Mouse (Mus musculus): ENCODE results near the gene Gfap. TPM values are rescaled to one million over a fixed set of nuclear protein-coding genes. Genes with fewer than 3 reads are reported as not detected.

Gfap gene
- total RNA-seq, 2 experiments from 2014 or later, result 111 to 120 TPM

DNA sequence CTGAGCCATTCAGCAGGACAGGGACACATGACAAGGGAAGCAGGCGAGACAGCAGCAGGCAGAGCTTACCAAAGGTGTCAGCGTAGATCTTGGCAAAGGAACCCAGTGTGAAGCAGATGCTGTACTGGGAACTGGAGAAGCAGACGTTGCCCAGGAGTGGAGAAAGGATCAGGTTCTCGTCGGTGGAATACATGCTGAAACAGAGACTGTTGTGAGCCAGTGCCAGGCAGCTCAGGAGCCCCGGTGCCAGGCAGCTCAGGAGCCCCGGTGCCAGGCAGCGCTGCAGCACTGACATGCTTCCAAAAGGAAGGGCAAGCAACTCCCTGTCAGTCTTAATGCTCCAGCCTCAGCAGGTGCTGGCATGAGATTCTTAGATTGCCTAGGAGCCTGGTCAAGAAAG lies 40.8 kb downstream of the Gfap start:
- no peak overlapping the region for H3K4me3 ChIP-seq
- DNase-seq (ENCODE audit: extremely low spot score in 1 of 2, low spot score in 2 of 2), result no peak
- TF ChIP-seq CTCF (IDR thresholded peaks at IDR 0.05), result no peak
- H3K27ac ChIP-seq, result peak overlapping the region; percentile 34
- intact Hi-C loops (cut with DNase I), result no loop called here

DNA sequence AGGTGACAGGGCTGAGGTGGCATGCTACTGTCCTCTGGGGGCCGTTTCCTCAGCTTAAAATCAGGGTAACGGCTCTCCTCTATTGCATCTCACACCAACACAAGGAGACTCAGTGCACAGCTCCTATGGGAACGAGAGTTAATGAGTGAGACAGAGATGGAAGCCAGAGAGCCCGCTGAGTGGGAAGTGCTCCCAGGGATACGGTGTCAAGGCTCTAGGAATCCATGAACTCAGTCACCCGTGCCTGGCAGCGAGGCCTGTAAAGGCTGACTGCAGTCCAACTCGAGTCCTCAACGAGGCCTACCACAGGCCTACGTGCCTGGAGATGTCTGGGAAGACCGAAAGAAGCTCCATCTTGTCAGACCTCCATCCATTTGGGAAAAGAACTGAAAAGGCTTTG lies 41.8 kb downstream of the Gfap start:
- intact Hi-C loops (cut with DNase I), result no loop called here
- H3K27ac ChIP-seq, result no peak overlapping the region
- no peak for DNase-seq (ENCODE audit: extremely low spot score in 1 of 2, low spot score in 2 of 2)
- H3K4me3 ChIP-seq, result no peak overlapping the region
- no peak for TF ChIP-seq CTCF (IDR thresholded peaks at IDR 0.05)

DNA sequence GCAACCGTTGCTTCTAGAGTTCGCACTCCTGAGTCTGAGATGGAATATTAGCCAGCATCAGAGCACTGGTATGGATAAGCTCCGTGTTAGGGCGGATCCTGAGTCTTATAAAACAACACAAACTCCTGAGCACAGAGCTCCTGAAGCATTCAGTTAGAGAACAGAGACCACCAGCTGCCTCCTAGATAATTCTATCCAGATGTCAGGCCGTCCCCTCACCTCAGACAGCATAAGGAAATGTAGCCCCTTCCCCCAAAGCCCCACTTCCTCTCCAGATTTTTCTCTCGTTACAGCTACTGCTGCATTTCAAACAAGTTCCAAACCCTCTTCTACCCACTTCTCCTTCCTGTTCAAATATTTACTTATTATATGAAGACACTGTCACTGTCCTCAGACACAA lies 44.8 kb downstream of the Gfap start:
- DNase-seq (ENCODE audit: extremely low spot score in 1 of 2, low spot score in 2 of 2), result no peak
- H3K4me3 ChIP-seq, result no peak overlapping the region
- no peak overlapping the region for H3K27ac ChIP-seq
- intact Hi-C loops (cut with DNase I), result no loop called here
- TF ChIP-seq CTCF (IDR thresholded peaks at IDR 0.05), result no peak

DNA sequence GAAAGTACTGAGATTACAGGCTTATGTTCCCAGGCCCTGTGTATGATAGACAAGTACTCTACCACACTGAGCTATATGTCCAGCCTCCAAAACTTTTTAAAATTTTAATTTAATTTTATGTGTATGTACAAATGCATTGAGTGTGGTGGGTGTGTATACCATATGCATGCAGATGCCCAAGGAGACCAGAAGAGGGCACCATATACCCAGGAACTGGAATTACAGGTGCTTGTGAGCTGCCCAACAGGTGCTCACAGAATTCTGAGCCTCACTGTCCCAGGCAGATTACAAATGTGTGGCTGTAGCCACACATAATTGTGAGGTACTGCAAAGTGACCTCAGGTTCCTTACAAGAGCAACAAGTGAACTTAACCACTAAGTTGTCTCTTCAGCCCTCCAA lies 47.0 kb downstream of the Gfap start:
- Histone ChIP-seq H3K4me3 (no peak overlapping the region), H3K27ac (no peak overlapping the region)
- intact Hi-C loops (cut with DNase I), result no loop called here
- DNase-seq (ENCODE audit: extremely low spot score in 1 of 2, low spot score in 2 of 2), result no peak
- peak; percentile 50 for TF ChIP-seq CTCF (IDR thresholded peaks at IDR 0.05)

DNA sequence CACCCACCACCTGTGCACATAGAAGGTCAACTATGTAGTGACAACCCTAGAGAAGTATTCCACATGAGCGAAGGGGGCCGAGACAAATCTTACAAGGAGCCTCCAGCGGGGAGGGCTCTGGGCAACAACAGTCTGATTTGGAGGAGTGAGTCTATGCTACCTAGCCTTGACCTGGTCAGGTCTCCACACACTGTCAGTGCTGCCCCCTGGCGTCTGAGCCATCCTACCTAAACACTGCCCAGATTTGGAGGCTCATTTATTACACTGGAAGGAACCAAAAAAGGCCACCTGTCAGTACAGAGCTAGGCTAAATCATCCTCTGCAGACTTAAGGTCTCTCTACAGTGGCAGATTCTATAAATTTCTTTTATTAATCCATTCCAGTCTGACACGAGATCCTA lies 48.8 kb downstream of the Gfap start:
- no peak overlapping the region for H3K4me3 ChIP-seq
- intact Hi-C loops (cut with DNase I), result loop anchor here (2.0 kb wide), 1 partner anchor 77 kb away; no protein-coding TSS in a partner anchor
- H3K27ac ChIP-seq, result no peak overlapping the region
- peak; percentile 62 for TF ChIP-seq CTCF (IDR thresholded peaks at IDR 0.05)
- DNase-seq (ENCODE audit: extremely low spot score in 1 of 2, low spot score in 2 of 2), result peak in 1 of 2 experiments; percentile 28

DNA sequence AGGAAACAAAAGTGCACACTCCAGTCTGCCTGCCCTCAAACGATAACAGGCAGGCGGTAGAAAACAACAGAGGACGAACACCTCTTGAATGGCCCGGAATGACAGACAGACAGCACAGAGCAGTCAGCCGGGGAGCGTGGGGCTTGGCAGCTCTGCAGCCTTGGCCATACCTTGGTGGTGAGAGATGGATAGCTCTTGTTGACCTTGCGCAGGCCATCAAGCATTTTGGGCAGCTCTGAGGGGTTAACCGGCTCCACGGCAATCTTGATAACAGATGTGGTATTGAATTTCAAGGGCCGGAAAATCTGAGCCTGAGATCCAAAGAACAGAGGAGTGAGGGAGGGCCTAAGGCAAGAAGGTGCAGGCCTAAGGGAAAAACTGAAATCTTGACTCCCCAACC lies 54.8 kb downstream of the Gfap start:
- H3K27ac ChIP-seq, result no peak overlapping the region
- DNase-seq (ENCODE audit: extremely low spot score in 1 of 2, low spot score in 2 of 2), result no peak
- intact Hi-C loops (cut with DNase I), result no loop called here
- no peak for TF ChIP-seq CTCF (IDR thresholded peaks at IDR 0.05)
- H3K4me3 ChIP-seq, result no peak overlapping the region

DNA sequence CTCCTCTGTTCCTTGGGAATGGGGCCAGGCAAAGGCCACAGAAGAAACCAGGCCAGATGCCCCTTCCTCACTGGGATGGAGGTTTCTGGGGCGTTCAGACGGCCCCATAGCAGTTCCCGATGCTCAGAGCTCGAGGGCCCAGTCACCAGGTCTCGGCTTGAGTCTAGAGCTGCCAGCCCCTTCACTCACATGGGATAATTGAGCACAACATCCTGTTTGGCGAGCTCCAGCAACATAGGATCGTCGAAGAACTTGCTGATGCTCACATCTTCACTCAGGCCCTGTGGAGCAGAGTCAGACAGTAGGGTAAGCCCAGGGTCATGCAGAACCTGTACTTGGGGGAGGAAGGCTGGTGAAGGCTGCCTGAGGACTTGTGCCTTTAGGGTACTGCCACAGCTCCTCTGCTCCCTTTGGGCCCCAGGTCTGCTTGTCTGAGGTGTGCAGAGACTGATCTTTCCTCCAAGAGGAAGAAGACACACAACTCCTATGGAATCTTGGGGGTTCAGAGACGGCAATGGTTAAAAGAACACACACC lies 62.0 kb downstream of the Gfap start:
- intact Hi-C loops (cut with DNase I), result no loop called here
- Histone ChIP-seq H3K27ac (no peak overlapping the region), H3K4me3 (no peak overlapping the region)
- no peak for DNase-seq (ENCODE audit: extremely low spot score in 1 of 2, low spot score in 2 of 2)
- TF ChIP-seq CTCF (IDR thresholded peaks at IDR 0.05), result no peak

DNA sequence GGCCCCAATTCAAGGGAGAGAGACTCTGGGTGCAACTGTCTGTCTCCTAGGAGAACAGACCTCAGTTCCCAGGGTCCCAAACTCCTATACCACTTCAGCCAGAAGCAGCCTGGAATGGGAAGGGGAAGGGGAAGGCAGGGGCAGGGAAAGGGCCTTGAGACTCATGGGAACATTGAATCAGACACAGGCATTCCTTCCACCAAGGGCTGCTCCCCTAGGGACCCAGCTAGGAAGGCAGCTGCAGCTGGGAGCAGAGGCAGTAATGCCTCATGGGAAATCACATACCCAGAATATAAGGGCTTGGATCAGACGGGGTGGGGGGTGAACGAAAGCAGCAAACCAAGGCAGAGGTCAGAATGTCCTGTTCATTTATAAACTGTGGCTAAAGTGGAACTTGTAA lies 62.6 kb downstream of the Gfap start:
- intact Hi-C loops (cut with DNase I), result no loop called here
- no peak overlapping the region for H3K27ac ChIP-seq
- no peak for DNase-seq (ENCODE audit: extremely low spot score in 1 of 2, low spot score in 2 of 2)
- no peak for TF ChIP-seq CTCF (IDR thresholded peaks at IDR 0.05)
- no peak overlapping the region for H3K4me3 ChIP-seq

DNA sequence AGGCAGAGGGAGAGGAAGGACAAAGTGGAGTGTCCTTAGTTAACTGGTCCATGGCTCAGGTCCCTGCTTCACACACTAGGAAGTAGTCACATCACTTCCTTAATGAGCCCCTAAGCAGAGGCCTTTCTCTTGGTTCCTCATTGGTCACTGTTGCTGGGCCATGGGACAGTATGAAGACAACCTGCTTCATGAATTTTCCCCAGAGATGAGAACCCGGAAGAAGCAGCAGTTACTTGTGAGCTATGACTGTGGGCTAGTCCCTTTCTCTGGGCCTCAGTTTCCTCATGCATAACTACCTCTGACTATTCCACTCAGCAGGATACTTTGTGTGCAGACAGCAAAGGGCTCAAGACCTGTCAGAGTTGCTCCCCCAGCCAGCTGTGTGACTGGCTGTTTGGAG lies 63.3 kb downstream of the Gfap start:
- no peak for TF ChIP-seq CTCF (IDR thresholded peaks at IDR 0.05)
- Histone ChIP-seq H3K27ac (no peak overlapping the region), H3K4me3 (no peak overlapping the region)
- intact Hi-C loops (cut with DNase I), result no loop called here
- no peak for DNase-seq (ENCODE audit: extremely low spot score in 1 of 2, low spot score in 2 of 2)

Other genes starting within 250 kb of the Gfap start
- gene Meioc, start 237.2 kb downstream of the Gfap start, total RNA-seq (2021), result not detected
- 10 to 100 TPM; 24.6 to 34.5 TPM for gene Ccdc43, start 203.1 kb downstream of the Gfap start, total RNA-seq (2021)
- 100 to 1,000 TPM; 128 to 140 TPM for gene Adam11, start 139.5 kb downstream of the Gfap start, total RNA-seq (2021)
- gene Gjc1, start 81.2 kb downstream of the Gfap start, total RNA-seq (2021), result 1 to 10 TPM; 6.1 to 6.6 TPM
- 1 to 10 TPM; 6.1 to 8.1 TPM for gene Higd1b, start 65.1 kb downstream of the Gfap start, total RNA-seq (2021)
- gene Eftud2, start 19.9 kb downstream of the Gfap start, total RNA-seq (2021), result 100 to 1,000 TPM; 135 to 138 TPM
- 1 to 10 TPM; 1.8 to 2.6 TPM for gene Ccdc103, start 19.7 kb downstream of the Gfap start, total RNA-seq (2021)
- gene Fam187a, start 15.7 kb downstream of the Gfap start, total RNA-seq (2021), result not detected
- not detected for gene Kif18b, start 24.2 kb upstream of the Gfap start, total RNA-seq (2021)
- gene C1ql1, start 45.8 kb upstream of the Gfap start, total RNA-seq (2021), result 10 to 100 TPM in 1 of 2 experiments, 1 to 10 TPM in 1; 9.3 to 14.0 TPM
- 100 to 1,000 TPM; 117 to 130 TPM for gene Nmt1, start 127.3 kb upstream of the Gfap start, total RNA-seq (2021)
- gene Dcakd, start 127.4 kb upstream of the Gfap start, total RNA-seq (2021), result 10 to 100 TPM; 48.3 to 50.9 TPM
- gene Plcd3, start 200.7 kb upstream of the Gfap start, total RNA-seq (2021), result 10 to 100 TPM; 16.5 to 19.0 TPM
- 10 to 100 TPM; 72.3 to 88.2 TPM for gene Acbd4, start 200.8 kb upstream of the Gfap start, total RNA-seq (2021)
- 10 to 100 TPM; 49.6 to 50.0 TPM for gene Hexim1, start 215.3 kb upstream of the Gfap start, total RNA-seq (2021)
- 10 to 100 TPM; 14.0 to 14.1 TPM for gene Hexim2, start 231.5 kb upstream of the Gfap start, total RNA-seq (2021)

All from left cerebral cortex, adult 2 months (tissue).